Mouse (Mus musculus) forebrain, embryonic 14.5 days (tissue): ENCODE results near the gene Sf3a1. TPM values are rescaled to one million over a fixed set of nuclear protein-coding genes. Genes with fewer than 3 reads are reported as not detected.

ENCODE experiments used
- microRNA-seq: library from miRNA; unstranded; fragments of <30 nt; microRNA quantifications from one replicate; pipeline ENCODE4, GENCODE M21; 2016
- polyA plus RNA-seq: library from polyadenylated mRNA; unstranded; fragments of >200 nt; fragmentation: Nextera tagmentation; extraction: Ambion mirVana; gene quantifications from 2 replicates; pipeline ENCODE4 v1.2.1, GENCODE M21; 2014

The Sf3a1 gene
- polyA plus RNA-seq, 1 experiment from 2014 or later, result 51.5 TPM

Small RNA genes lying within 50 kb of the gene (microRNA-seq; reads per million reads assigned to microRNA genes)
- 2.1 reads per million, percentile 12 among the genes with 10 or more reads in this experiment for gene Mir3060

Other genes with a start within 250 kb of the Sf3a1 start
- gene Slc35e4, start 245.7 kb upstream of the Sf3a1 start, polyA plus RNA-seq, result 8.0 and 10.6 TPM in 2 replicates
- 19.7 TPM in 2 replicates for gene Tcn2, start 228.2 kb upstream of the Sf3a1 start, polyA plus RNA-seq
- 55.2 and 61.5 TPM in 2 replicates for gene Pes1, start 196.4 kb upstream of the Sf3a1 start, polyA plus RNA-seq
- gene 4930556J24Rik, start 183.6 kb upstream of the Sf3a1 start, polyA plus RNA-seq, result not detected in 2 replicates
- gene Gal3st1, start 176.7 kb upstream of the Sf3a1 start, polyA plus RNA-seq, result 1.6 and 2.0 TPM in 2 replicates
- gene Sec14l4, start 128.9 kb upstream of the Sf3a1 start, polyA plus RNA-seq, result not detected in 2 replicates
- 0.52 and 1.1 TPM in 2 replicates for gene Sec14l3, start 95.5 kb upstream of the Sf3a1 start, polyA plus RNA-seq
- 6.7 and 7.8 TPM in 2 replicates for gene Mtfp1, start 64.9 kb upstream of the Sf3a1 start, polyA plus RNA-seq
- gene Sec14l2, start 36.9 kb upstream of the Sf3a1 start, polyA plus RNA-seq, result 1.1 and 1.4 TPM in 2 replicates
- 44.3 and 45.5 TPM in 2 replicates for gene Rnf215, start 25.1 kb upstream of the Sf3a1 start, polyA plus RNA-seq
- gene Ccdc157, start 57 bp upstream of the Sf3a1 start, polyA plus RNA-seq, result 2.4 and 2.9 TPM in 2 replicates
- gene Tbc1d10a, start 26.4 kb downstream of the Sf3a1 start, polyA plus RNA-seq, result 13.3 and 18.3 TPM in 2 replicates
- 1.6 and 1.8 TPM in 2 replicates for gene Castor1, start 57.9 kb downstream of the Sf3a1 start, polyA plus RNA-seq
- gene Osm, start 76.1 kb downstream of the Sf3a1 start, polyA plus RNA-seq, result 0.14 TPM in 1 of 2 replicates, not detected in the other
- gene Lif, start 97.2 kb downstream of the Sf3a1 start, polyA plus RNA-seq, result not detected in 2 replicates